Mouse (Mus musculus) erythroblast, embryonic 14.5 days (primary cell): ENCODE measurements around the gene Vwa2. TPM values are rescaled to one million over a fixed set of nuclear protein-coding genes. Genes with fewer than 3 reads are reported as not detected.

Experiments
- H3K27me3 ChIP-seq: 2 replicates; pipeline ENCODE4 v1.6.1; 2012; ENCODE audit warnings: inconsistent platforms; ENCODE audit not compliant: control insufficient read depth
- H3K36me3 ChIP-seq: 2 replicates; pipeline ENCODE4 v1.6.1; 2012; ENCODE audit warnings: mild to moderate bottlenecking, inconsistent platforms; ENCODE audit not compliant: control insufficient read depth
- H3K4me1 ChIP-seq: 2 replicates; pipeline ENCODE4 v1.6.1; 2012; ENCODE audit warnings: inconsistent platforms; ENCODE audit not compliant: control insufficient read depth
- H3K4me3 ChIP-seq: replicated peaks from 2 replicates; pipeline ENCODE3; 2012; ENCODE audit warnings: moderate library complexity, mild to moderate bottlenecking, inconsistent platforms
- H3K9me3 ChIP-seq: 2 replicates; pipeline ENCODE4 v1.6.1; 2012; ENCODE audit warnings: low read length, inconsistent platforms, mixed read lengths; ENCODE audit not compliant: control insufficient read depth
- GATA1 ChIP-seq: IDR thresholded peaks from 2 replicates; pipeline ENCODE4 v1.6.1; 2012; ENCODE audit warnings: low read length, inconsistent platforms, mixed read lengths
- TAL1 ChIP-seq: IDR thresholded peaks from 3 replicates; pipeline ENCODE4 v1.6.1; 2012; ENCODE audit warnings: low read length, inconsistent platforms, mixed read lengths
- polyA plus RNA-seq: library from polyadenylated mRNA; stranded (reverse); fragments of >175 nt; gene quantifications from 2 replicates; pipeline ENCODE4 v1.2.3, GENCODE M21; 2012

Gene Vwa2
- polyA plus RNA-seq, 1 experiment: not detected

DNA sequence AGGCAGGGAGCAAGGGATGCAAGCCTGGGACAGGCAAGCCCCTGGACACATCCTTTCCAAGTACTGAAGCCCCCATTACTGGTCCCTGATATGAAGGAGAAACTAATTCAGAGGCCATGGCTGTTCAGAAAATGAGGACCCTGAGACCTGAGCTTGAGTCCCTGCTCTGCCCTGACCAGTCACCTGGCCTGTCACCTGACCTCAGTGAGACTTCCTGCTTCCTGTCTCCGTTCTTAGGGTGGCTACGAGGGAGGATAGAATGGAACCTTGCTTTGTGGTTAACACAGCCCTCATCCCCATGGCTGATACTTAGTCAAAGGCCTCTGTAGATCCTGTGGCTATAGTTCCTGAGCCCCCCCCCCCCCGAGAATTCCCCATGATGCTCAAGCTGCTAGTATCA is 30.0 kb downstream of the Vwa2 start:
- Histone ChIP-seq H3K9me3 (no peaks in the 10 kb centered on the region), H3K36me3 (no peaks in the 10 kb centered on the region), H3K4me1 (no peaks in the 10 kb centered on the region), H3K27me3 (no peaks in the 10 kb centered on the region), H3K4me3 (no peak overlapping the region)
- no peak for TF ChIP-seq TAL1
- no peak for TF ChIP-seq GATA1

DNA sequence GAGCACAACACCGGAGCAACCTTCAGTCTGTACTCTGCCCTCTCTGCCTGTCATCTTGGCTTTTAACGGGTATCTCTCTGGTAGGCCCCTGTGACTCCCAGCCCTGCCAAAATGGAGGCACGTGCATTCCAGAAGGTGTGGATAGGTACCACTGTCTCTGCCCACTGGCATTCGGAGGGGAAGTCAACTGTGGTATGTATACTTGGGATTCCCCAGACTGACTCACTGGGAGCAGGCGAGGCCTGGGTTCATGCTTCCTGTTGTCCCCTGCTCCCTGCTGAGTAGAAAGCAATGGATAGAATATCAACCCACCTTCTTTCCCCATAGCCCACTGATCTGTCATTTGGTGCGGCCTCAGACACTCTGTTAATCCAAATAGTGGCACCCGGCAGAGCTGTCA is 31.3 kb downstream of the Vwa2 start:
- TF ChIP-seq GATA1 (no peak), TAL1 (no peak)
- H3K27me3 ChIP-seq: no peaks in the 10 kb centered on the region
- no peaks in the 10 kb centered on the region for H3K4me1 ChIP-seq
- H3K4me3 ChIP-seq: no peak overlapping the region
- no peaks in the 10 kb centered on the region for H3K36me3 ChIP-seq
- H3K9me3 ChIP-seq: no peaks in the 10 kb centered on the region

DNA sequence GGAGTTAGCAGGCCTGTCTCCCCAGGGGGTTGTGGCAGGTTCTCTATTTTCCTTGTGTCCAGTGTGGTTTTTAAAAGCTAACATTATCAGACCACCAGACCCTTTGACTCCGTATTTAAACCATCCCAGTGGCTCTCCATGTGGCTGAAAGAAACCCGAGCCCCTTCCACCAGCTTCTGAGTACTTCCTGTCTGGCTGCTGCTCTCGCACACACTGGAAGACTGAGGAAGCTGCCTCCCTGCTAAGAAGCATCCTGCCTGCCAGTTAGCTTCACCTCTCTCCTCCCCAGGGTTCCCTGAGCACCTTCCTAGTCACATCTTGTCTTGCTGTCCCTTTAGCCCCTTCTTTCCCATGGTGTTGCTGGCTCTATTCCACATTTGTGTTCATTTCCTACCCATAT is 33.8 kb downstream of the Vwa2 start:
- TF ChIP-seq TAL1: no peak
- no peak for TF ChIP-seq GATA1
- H3K36me3 ChIP-seq: no peaks in the 10 kb centered on the region
- H3K4me3 ChIP-seq: no peak overlapping the region
- no peaks in the 10 kb centered on the region for H3K9me3 ChIP-seq
- no peaks in the 10 kb centered on the region for H3K4me1 ChIP-seq
- no peaks in the 10 kb centered on the region for H3K27me3 ChIP-seq

- H3K9me3 ChIP-seq: no peaks in the 10 kb centered on the region
- H3K36me3 ChIP-seq: no peaks in the 10 kb centered on the region
- TF ChIP-seq TAL1 (no peak), GATA1 (no peak)
- H3K27me3 ChIP-seq: no peaks in the 10 kb centered on the region
- H3K4me3 ChIP-seq: no peak overlapping the region
- H3K4me1 ChIP-seq: no peaks in the 10 kb centered on the region
These were observed 34.6 kb downstream of the Vwa2 start for GRCm38 (mm10) chr19:56908472-56909270.

DNA sequence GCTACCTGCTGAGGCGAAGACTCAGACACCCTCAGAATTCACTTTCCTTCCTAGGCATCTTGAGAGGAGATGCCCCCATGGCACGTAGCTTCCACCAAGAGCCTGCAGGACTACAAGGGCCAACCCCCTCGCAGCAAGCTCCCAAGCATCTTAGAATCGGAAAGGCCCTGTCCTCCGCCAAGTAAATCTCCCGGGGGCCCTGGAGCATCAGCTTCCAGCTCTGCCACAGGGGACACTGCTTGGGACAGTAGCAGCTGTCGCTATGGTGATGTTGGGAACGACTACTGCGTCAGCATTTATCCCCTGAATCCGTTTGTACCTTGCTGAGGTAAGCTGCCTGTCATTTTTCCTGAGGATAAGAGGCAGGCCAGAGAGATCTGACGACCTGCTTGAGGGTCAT is 36.5 kb downstream of the Vwa2 start:
- peaks cover 5% of the 10 kb centered on the region for H3K9me3 ChIP-seq
- H3K36me3 ChIP-seq: no peaks in the 10 kb centered on the region
- TF ChIP-seq GATA1: no peak
- no peak for TF ChIP-seq TAL1
- H3K4me1 ChIP-seq: no peaks in the 10 kb centered on the region
- H3K27me3 ChIP-seq: no peaks in the 10 kb centered on the region
- no peak overlapping the region for H3K4me3 ChIP-seq

- H3K27me3 ChIP-seq: no peaks in the 10 kb centered on the region
- no peak overlapping the region for H3K4me3 ChIP-seq
- no peak for TF ChIP-seq GATA1
- no peak for TF ChIP-seq TAL1
- H3K9me3 ChIP-seq: peaks cover 5% of the 10 kb centered on the region
- no peaks in the 10 kb centered on the region for H3K4me1 ChIP-seq
- no peaks in the 10 kb centered on the region for H3K36me3 ChIP-seq
These were observed 39.7 kb downstream of the Vwa2 start for GRCm38 (mm10) chr19:56913761-56914160.

- TF ChIP-seq GATA1: no peak
- H3K9me3 ChIP-seq: peaks cover 5% of the 10 kb centered on the region
- no peak overlapping the region for H3K4me3 ChIP-seq
- no peaks in the 10 kb centered on the region for H3K4me1 ChIP-seq
- H3K36me3 ChIP-seq: no peaks in the 10 kb centered on the region
- H3K27me3 ChIP-seq: no peaks in the 10 kb centered on the region
These were observed 40.6 kb downstream of the Vwa2 start for GRCm38 (mm10) chr19:56914658-56915057.

DNA sequence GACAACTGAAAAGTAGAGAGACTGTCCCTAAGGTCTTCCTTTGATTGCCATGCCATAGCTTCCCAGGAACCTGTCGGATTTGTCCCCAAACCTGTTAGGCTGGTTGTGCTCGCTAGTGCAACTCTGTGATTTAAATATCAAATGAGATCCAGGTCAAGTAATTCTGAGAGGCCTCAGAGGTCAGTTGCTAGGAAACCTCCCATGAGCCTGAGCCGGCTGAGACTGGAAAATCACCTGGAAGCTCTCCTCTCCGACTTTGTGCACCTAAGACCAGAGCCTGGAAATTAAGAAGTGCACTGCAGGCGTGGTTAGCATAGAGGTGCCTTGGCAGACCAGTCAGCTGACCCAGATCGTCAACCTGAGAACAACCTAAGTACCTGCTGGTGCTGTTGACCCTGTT is 41.0 kb downstream of the Vwa2 start:
- H3K36me3 ChIP-seq: no peaks in the 10 kb centered on the region
- no peaks in the 10 kb centered on the region for H3K4me1 ChIP-seq
- no peaks in the 10 kb centered on the region for H3K27me3 ChIP-seq
- TF ChIP-seq GATA1: no peak
- TF ChIP-seq TAL1: no peak
- H3K4me3 ChIP-seq: no peak overlapping the region
- peaks cover 5% of the 10 kb centered on the region for H3K9me3 ChIP-seq

DNA sequence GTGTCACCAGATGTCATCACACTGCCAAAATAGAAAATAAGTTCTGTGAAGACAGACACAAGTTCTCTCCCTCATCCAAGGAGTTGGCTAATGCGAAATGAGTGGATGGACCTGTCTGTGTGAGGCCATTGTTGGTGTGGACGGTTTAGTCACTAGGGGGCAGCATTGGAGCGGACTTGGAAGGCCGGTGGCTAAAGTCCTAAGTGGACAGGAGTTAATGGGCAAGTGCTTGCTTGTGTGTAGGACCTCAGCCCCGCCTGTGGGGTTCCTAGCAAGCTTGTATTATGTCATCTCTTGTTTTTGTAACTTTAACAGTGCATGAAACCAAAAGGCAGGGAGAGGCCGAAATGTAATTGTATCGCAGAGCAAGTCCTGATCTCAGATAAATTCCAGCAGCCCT is 45.6 kb downstream of the Vwa2 start:
- peaks cover under 1% of the 10 kb centered on the region for H3K9me3 ChIP-seq
- H3K36me3 ChIP-seq: no peaks in the 10 kb centered on the region
- H3K4me1 ChIP-seq: no peaks in the 10 kb centered on the region
- H3K4me3 ChIP-seq: no peak overlapping the region
- TF ChIP-seq TAL1 (no peak), GATA1 (no peak)
- no peaks in the 10 kb centered on the region for H3K27me3 ChIP-seq

DNA sequence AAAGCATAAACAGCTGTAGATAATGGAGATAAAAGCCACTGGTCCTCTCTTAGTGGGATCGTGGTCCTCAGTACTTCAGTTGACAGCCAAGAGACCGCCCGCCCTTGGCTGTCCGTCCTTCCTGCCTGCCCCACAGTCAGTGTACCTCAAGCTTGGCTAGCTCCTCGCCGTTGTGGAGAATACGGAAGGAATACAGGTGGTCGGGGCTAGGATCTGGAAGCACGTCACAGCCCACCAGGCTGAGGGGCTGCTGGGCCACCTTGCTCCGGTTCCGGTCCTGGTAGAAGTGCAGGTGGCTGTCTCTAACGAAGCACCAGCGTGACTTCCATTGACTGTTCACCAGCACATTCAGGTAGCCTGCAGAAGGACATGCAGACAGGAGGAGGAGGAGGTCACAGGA is 46.2 kb downstream of the Vwa2 start:
- no peak for TF ChIP-seq GATA1
- TF ChIP-seq TAL1: no peak
- Histone ChIP-seq H3K4me1 (no peaks in the 10 kb centered on the region), H3K9me3 (no peaks in the 10 kb centered on the region), H3K27me3 (no peaks in the 10 kb centered on the region), H3K4me3 (no peak overlapping the region), H3K36me3 (no peaks in the 10 kb centered on the region)
